Mouse (Mus musculus): ENCODE results near the gene Gpatch11.
"Not testable (repeated sequence)": the region's sequence is repeated elsewhere in the genome, so short reads cannot be mapped to it uniquely, and the experiment has no call there.

Gene Gpatch11

GRCm38 (mm10) chr17:78834856-78835835 is at the start of gene Gpatch11, which contains the start of gene Heatr5b:
Gene Gpatch11 (plus strand): TSS chr17:78835567.
Gene Heatr5b (minus strand): TSS chr17:78835364.
- DNase-seq: peak; percentile 97

GRCm38 (mm10) chr17:78788273-78788672 is 47.1 kb upstream of the Gpatch11 start:
- DNase-seq: not testable (repeated sequence)

GRCm38 (mm10) chr17:78791068-78791689 is 44.2 kb upstream of the Gpatch11 start:
- no peak for DNase-seq

- no peak for DNase-seq
These were observed 43.7 kb upstream of the Gpatch11 start for GRCm38 (mm10) chr17:78791690-78792070.

GRCm38 (mm10) chr17:78792122-78792521 is 43.2 kb upstream of the Gpatch11 start:
- DNase-seq: no peak

- DNase-seq: no peak
These were observed 41.0 kb upstream of the Gpatch11 start for GRCm38 (mm10) chr17:78794390-78794789.

- no peak for DNase-seq
These were observed 38.1 kb upstream of the Gpatch11 start for GRCm38 (mm10) chr17:78797222-78797621.

- DNase-seq: no peak
These were observed 26.3 kb upstream of the Gpatch11 start for GRCm38 (mm10) chr17:78809019-78809418.

- no peak for DNase-seq
These were observed 25.8 kb upstream of the Gpatch11 start for GRCm38 (mm10) chr17:78809582-78809981.

GRCm38 (mm10) chr17:78824346-78824745 is 11.0 kb upstream of the Gpatch11 start:
- no peak for DNase-seq

GRCm38 (mm10) chr17:78836056-78836455 is 689 bp downstream of the Gpatch11 start:
- no peak for DNase-seq

GRCm38 (mm10) chr17:78842271-78842928 is 7.0 kb downstream of the Gpatch11 start:
- no peak for DNase-seq

- no peak for DNase-seq
These were observed 20.9 kb downstream of the Gpatch11 start for GRCm38 (mm10) chr17:78856243-78856642.

GRCm38 (mm10) chr17:78873886-78874285 is 38.5 kb downstream of the Gpatch11 start:
- DNase-seq: no peak

- DNase-seq: peak; percentile 16
These were observed 46.5 kb downstream of the Gpatch11 start for GRCm38 (mm10) chr17:78881878-78882304.

- DNase-seq: peak; percentile 89
These were observed 47.2 kb downstream of the Gpatch11 start, which contains the start of gene Eif2ak2 for GRCm38 (mm10) chr17:78882401-78883112. Gene Eif2ak2 (minus strand): TSS chr17:78882573.

GRCm38 (mm10) chr17:78883291-78883690 is 47.9 kb downstream of the Gpatch11 start:
- DNase-seq: no peak

- no peak for DNase-seq
These were observed 50.1 kb downstream of the Gpatch11 start for GRCm38 (mm10) chr17:78885286-78886065.

- no peak for DNase-seq
These were observed 53.2 kb downstream of the Gpatch11 start for GRCm38 (mm10) chr17:78888554-78888953.

GRCm38 (mm10) chr17:78889184-78889583 is 53.8 kb downstream of the Gpatch11 start:
- no peak for DNase-seq

- no peak for DNase-seq
These were observed 55.7 kb downstream of the Gpatch11 start for GRCm38 (mm10) chr17:78891020-78891419.

GRCm38 (mm10) chr17:78894991-78895390 is 59.6 kb downstream of the Gpatch11 start:
- DNase-seq: no peak
